ENCODE assay signal across 18 mouse cellular contexts in genomic region chr11:75738477-75738821, GRCm38 (mm10). TPM values are rescaled to one million over a fixed set of nuclear protein-coding genes. Genes with fewer than 3 reads are reported as not detected.
"Had no signal": no experiment of that assay in that cellular context is flagged by ENCODE, and none has a peak within 500 bp of the region (broad histone marks: within the 10 kb centered on the region; RNA-seq: fewer than 3 reads in every experiment).

No protein-coding gene starts in this region.

- H3K9ac ChIP-seq: lung, embryonic 15.5 days; midbrain, embryonic 13.5 days; midbrain, embryonic 15.5 days; neural tube, embryonic 12.5 days had no signal

- DNase-seq: lung, adult 2 months; lung, postnatal 14 days; lung, postnatal 36 days; right cerebral cortex, postnatal 14 days; thymus, adult 18-20 months; thymus, postnatal 14 days; thymus, postnatal 36 days had no signal

- H3K9me3 ChIP-seq: lung, embryonic 15.5 days; megakaryocyte, embryonic 14.5 days; midbrain, embryonic 13.5 days; midbrain, embryonic 15.5 days; neural tube, embryonic 12.5 days had no signal

- H3K4me3 ChIP-seq: lung, embryonic 15.5 days; megakaryocyte, embryonic 14.5 days; midbrain, embryonic 13.5 days; midbrain, embryonic 15.5 days; neural tube, embryonic 12.5 days had no signal

- H3K27ac ChIP-seq: lung, embryonic 15.5 days; macrophage; midbrain, embryonic 13.5 days; midbrain, embryonic 15.5 days; neural tube, embryonic 12.5 days had no signal

- H3K36me3 ChIP-seq: midbrain, embryonic 15.5 days had no signal

- H3K4me2 ChIP-seq: lung, embryonic 15.5 days; midbrain, embryonic 11.5 days; midbrain, embryonic 15.5 days; neural tube, embryonic 12.5 days had no signal

- ATAC-seq: lung, postnatal 0 days; midbrain, embryonic 13.5 days; midbrain, embryonic 15.5 days had no signal

- H3K27me3 ChIP-seq: lung, embryonic 15.5 days; megakaryocyte, embryonic 14.5 days; midbrain, embryonic 13.5 days; midbrain, embryonic 15.5 days; neural tube, embryonic 12.5 days had no signal

RNA-seq across cellular contexts. Expression of gene Doc2b, which starts 57.4 kb away (rescaled TPM):
- total RNA-seq: megakaryocyte progenitor cell, adult 5-6 weeks; monocyte, adult 5-6 weeks; neutrophil, adult 5-6 weeks had no signal
- polyA plus RNA-seq: macrophage had no signal
